Mouse (Mus musculus) heart, postnatal 0 days (tissue): ENCODE results near the gene Tsnax.

Experiments
- CTCF ChIP-seq: IDR thresholded peaks from 2 replicates; pipeline ENCODE4 v1.5.1; 2016; ENCODE audit warnings: antibody characterized with exemption, control low read depth, low read depth
- EP300 ChIP-seq: IDR thresholded peaks from 2 replicates; pipeline ENCODE4 v1.6.1; 2016; ENCODE audit warnings: antibody characterized with exemption, low read depth

GRCm38 (mm10) chr8:125074581-125074980 is 61.8 kb downstream of the Tsnax start:
- TF ChIP-seq CTCF = no peak
- TF ChIP-seq EP300 = no peak
